Mouse (Mus musculus) retina, postnatal 7 days (tissue): ENCODE data around the gene Mad1l1.

Source experiments
- DNase-seq: peaks from one replicate; pipeline ENCODE4 v3.0.0-alpha.2; 2012; ENCODE audit warnings: low read depth, low spot score

Mad1l1 gene

GRCm38 (mm10) chr5:140062316-140062715, 259.0 kb downstream of the Mad1l1 start:
- DNase-seq, result no peak

GRCm38 (mm10) chr5:140061296-140061879, 260.0 kb downstream of the Mad1l1 start:
- DNase-seq, result no peak

- no peak for DNase-seq
Measured at GRCm38 (mm10) chr5:140056291-140056690, 265.1 kb downstream of the Mad1l1 start.

- DNase-seq, result no peak
Measured at GRCm38 (mm10) chr5:140055431-140055830, 265.9 kb downstream of the Mad1l1 start.

- DNase-seq, result no peak
Measured at GRCm38 (mm10) chr5:140053626-140054025, 267.7 kb downstream of the Mad1l1 start.

- no peak for DNase-seq
Measured at GRCm38 (mm10) chr5:140052405-140052804, 268.9 kb downstream of the Mad1l1 start.

GRCm38 (mm10) chr5:140045453-140045852, 275.9 kb downstream of the Mad1l1 start:
- no peak for DNase-seq

GRCm38 (mm10) chr5:140043002-140043401, 278.4 kb downstream of the Mad1l1 start:
- DNase-seq, result no peak

- DNase-seq, result no peak
Measured at GRCm38 (mm10) chr5:140042002-140042611, 279.2 kb downstream of the Mad1l1 start.

GRCm38 (mm10) chr5:140041055-140041454, 280.3 kb downstream of the Mad1l1 start:
- DNase-seq, result no peak

GRCm38 (mm10) chr5:140037587-140038233, 283.6 kb downstream of the Mad1l1 start:
- no peak for DNase-seq

GRCm38 (mm10) chr5:140035641-140036040, 285.7 kb downstream of the Mad1l1 start:
- DNase-seq, result no peak

- peak; percentile 25 for DNase-seq
Measured at GRCm38 (mm10) chr5:140035025-140035330, 286.4 kb downstream of the Mad1l1 start.

GRCm38 (mm10) chr5:140034300-140035024, 286.9 kb downstream of the Mad1l1 start:
- no peak for DNase-seq

GRCm38 (mm10) chr5:140026366-140026765, 295.0 kb downstream of the Mad1l1 start:
- no peak for DNase-seq

GRCm38 (mm10) chr5:140025301-140025700, 296.1 kb downstream of the Mad1l1 start:
- DNase-seq, result no peak

GRCm38 (mm10) chr5:140023941-140024500, 297.3 kb downstream of the Mad1l1 start:
- no peak for DNase-seq

GRCm38 (mm10) chr5:140022861-140023260, 298.5 kb downstream of the Mad1l1 start:
- no peak for DNase-seq

GRCm38 (mm10) chr5:140021755-140022154, 299.6 kb downstream of the Mad1l1 start:
- DNase-seq, result no peak

- DNase-seq, result no peak
Measured at GRCm38 (mm10) chr5:140019616-140020015, 301.7 kb downstream of the Mad1l1 start.

- no peak for DNase-seq
Measured at GRCm38 (mm10) chr5:140018780-140019179, 302.6 kb downstream of the Mad1l1 start.

GRCm38 (mm10) chr5:140016896-140017295, 304.5 kb downstream of the Mad1l1 start:
- DNase-seq, result no peak
